Mouse (Mus musculus): ENCODE results near the gene Crk. TPM values are rescaled to one million over a fixed set of nuclear protein-coding genes. Genes with fewer than 3 reads are reported as not detected.

Gene Crk
- total RNA-seq, 2 experiments from 2014 or later = 41.5 to 83.8 TPM

GRCm38 (mm10) chr11:75733227-75733940 is 54.3 kb downstream of the Crk start:
- peak; percentile 75 for ATAC-seq (replicated peaks; ENCODE audit: low FRiP score, poor library complexity, severe bottlenecking)

- no peak for ATAC-seq (replicated peaks; ENCODE audit: low FRiP score, poor library complexity, severe bottlenecking)
Observed at GRCm38 (mm10) chr11:75735462-75736252, 56.6 kb downstream of the Crk start.

- ATAC-seq (replicated peaks; ENCODE audit: low FRiP score, poor library complexity, severe bottlenecking) = no peak
Observed at GRCm38 (mm10) chr11:75736978-75737377, 57.9 kb downstream of the Crk start.

GRCm38 (mm10) chr11:75737806-75738476 is 58.9 kb downstream of the Crk start:
- ATAC-seq (replicated peaks; ENCODE audit: low FRiP score, poor library complexity, severe bottlenecking) = no peak

GRCm38 (mm10) chr11:75738477-75738821 is 59.4 kb downstream of the Crk start:
- ATAC-seq (replicated peaks; ENCODE audit: low FRiP score, poor library complexity, severe bottlenecking) = no peak

- ATAC-seq (replicated peaks; ENCODE audit: low FRiP score, poor library complexity, severe bottlenecking) = no peak
Observed at GRCm38 (mm10) chr11:75740204-75740603, 61.1 kb downstream of the Crk start.

GRCm38 (mm10) chr11:75741615-75742014 is 62.6 kb downstream of the Crk start:
- no peak for ATAC-seq (replicated peaks; ENCODE audit: low FRiP score, poor library complexity, severe bottlenecking)

- no peak for ATAC-seq (replicated peaks; ENCODE audit: low FRiP score, poor library complexity, severe bottlenecking)
Observed at GRCm38 (mm10) chr11:75744761-75745160, 65.7 kb downstream of the Crk start.

- ATAC-seq (replicated peaks; ENCODE audit: low FRiP score, poor library complexity, severe bottlenecking) = no peak
Observed at GRCm38 (mm10) chr11:75750537-75750936, 71.5 kb downstream of the Crk start.

GRCm38 (mm10) chr11:75751082-75751481 is 72.0 kb downstream of the Crk start:
- no peak for ATAC-seq (replicated peaks; ENCODE audit: low FRiP score, poor library complexity, severe bottlenecking)

Other genes with a start within 250 kb of the Crk start
- 2.2 TPM in 1 of 2 replicates, not detected in the other for gene Serpinf2, start 239.7 kb upstream of the Crk start, total RNA-seq (2015; ENCODE audit: low replicate concordance)
- 0.98 and 1.5 TPM in 2 replicates for gene Serpinf2, start 239.7 kb upstream of the Crk start, total RNA-seq (2017; ENCODE audit: low replicate concordance)
- 39.0 and 53.3 TPM in 2 replicates for gene Wdr81, start 224.5 kb upstream of the Crk start, total RNA-seq (2015; ENCODE audit: low replicate concordance)
- 45.6 and 48.8 TPM in 2 replicates for gene Wdr81, start 224.5 kb upstream of the Crk start, total RNA-seq (2017; ENCODE audit: low replicate concordance)
- gene Tlcd2, start 217.5 kb upstream of the Crk start, total RNA-seq (2015; ENCODE audit: low replicate concordance) = 1.8 and 6.7 TPM in 2 replicates
- 1.0 and 17.8 TPM in 2 replicates for gene Tlcd2, start 217.5 kb upstream of the Crk start, total RNA-seq (2017; ENCODE audit: low replicate concordance)
- 69.6 and 70.0 TPM in 2 replicates for gene Prpf8, start 192.4 kb upstream of the Crk start, total RNA-seq (2015; ENCODE audit: low replicate concordance)
- gene Prpf8, start 192.4 kb upstream of the Crk start, total RNA-seq (2017; ENCODE audit: low replicate concordance) = 53.6 and 56.5 TPM in 2 replicates
- not detected in 2 replicates for gene Rilp, start 169.2 kb upstream of the Crk start, total RNA-seq (2015; ENCODE audit: low replicate concordance)
- 0.26 and 1.3 TPM in 2 replicates for gene Rilp, start 169.2 kb upstream of the Crk start, total RNA-seq (2017; ENCODE audit: low replicate concordance)
- not detected in 2 replicates for gene Scarf1, start 165.7 kb upstream of the Crk start, total RNA-seq (2015; ENCODE audit: low replicate concordance)
- 0.15 TPM in 1 of 2 replicates, not detected in the other for gene Scarf1, start 165.7 kb upstream of the Crk start, total RNA-seq (2017; ENCODE audit: low replicate concordance)
- 4.3 and 6.3 TPM in 2 replicates for gene Slc43a2, start 147.6 kb upstream of the Crk start, total RNA-seq (2015; ENCODE audit: low replicate concordance)
- 4.5 and 8.2 TPM in 2 replicates for gene Slc43a2, start 147.6 kb upstream of the Crk start, total RNA-seq (2017; ENCODE audit: low replicate concordance)
- gene Pitpna, start 91.2 kb upstream of the Crk start, total RNA-seq (2015; ENCODE audit: low replicate concordance) = 39.8 and 49.4 TPM in 2 replicates
- gene Pitpna, start 91.2 kb upstream of the Crk start, total RNA-seq (2017; ENCODE audit: low replicate concordance) = 18.0 and 33.4 TPM in 2 replicates
- gene Inpp5k, start 48.3 kb upstream of the Crk start, total RNA-seq (2015; ENCODE audit: low replicate concordance) = 36.8 and 78.8 TPM in 2 replicates
- 38.4 and 46.3 TPM in 2 replicates for gene Inpp5k, start 48.3 kb upstream of the Crk start, total RNA-seq (2017; ENCODE audit: low replicate concordance)
- gene Myo1c, start 28.8 kb upstream of the Crk start, total RNA-seq (2015; ENCODE audit: low replicate concordance) = 15.5 and 22.2 TPM in 2 replicates
- 17.3 and 21.2 TPM in 2 replicates for gene Myo1c, start 28.8 kb upstream of the Crk start, total RNA-seq (2017; ENCODE audit: low replicate concordance)
- gene Ywhae, start 53.6 kb downstream of the Crk start, total RNA-seq (2015; ENCODE audit: low replicate concordance) = 147 and 149 TPM in 2 replicates
- 60.1 and 90.8 TPM in 2 replicates for gene Ywhae, start 53.6 kb downstream of the Crk start, total RNA-seq (2017; ENCODE audit: low replicate concordance)
- not detected in 2 replicates for gene Doc2b, start 116.8 kb downstream of the Crk start, total RNA-seq (2015; ENCODE audit: low replicate concordance)
- gene Doc2b, start 116.8 kb downstream of the Crk start, total RNA-seq (2017; ENCODE audit: low replicate concordance) = not detected in 2 replicates